Mouse (Mus musculus) liver, adult 2 months (tissue): ENCODE measurements around the gene Brf1. TPM values are rescaled to one million over a fixed set of nuclear protein-coding genes. Genes with fewer than 3 reads are reported as not detected.

Source experiments
- DNase-seq: peaks from one replicate; pipeline ENCODE4 v3.0.0-alpha.2; 2011; ENCODE audit warnings: low read depth, low spot score; ENCODE audit errors: extremely low read depth
- H3K27ac ChIP-seq: fragments of 200-500 bp; replicated peaks from 2 replicates; pipeline ENCODE4 v1.5.1; 2012; ENCODE audit warnings: low read depth, mild to moderate bottlenecking, control low read depth, inconsistent platforms, low read length; ENCODE audit not compliant: insufficient read depth
- H3K27me3 ChIP-seq: fragments of 200-500 bp; 2 replicates; pipeline ENCODE4 v1.6.1; 2012; ENCODE audit warnings: mild to moderate bottlenecking, moderate library complexity, low read length, inconsistent platforms; ENCODE audit not compliant: control insufficient read depth, insufficient read depth
- H3K36me3 ChIP-seq: fragments of 200-500 bp; 2 replicates; pipeline ENCODE4 v1.6.1; 2012; ENCODE audit warnings: low read length, inconsistent platforms; ENCODE audit not compliant: control insufficient read depth, insufficient read depth
- H3K4me1 ChIP-seq: fragments of 200-500 bp; 2 replicates; pipeline ENCODE4 v1.6.1; 2011; ENCODE audit warnings: low read length; ENCODE audit not compliant: control insufficient read depth, insufficient read depth
- H3K4me3 ChIP-seq: fragments of 200-500 bp; 2 replicates; pipeline ENCODE4 v1.5.1; 2011; ENCODE audit warnings: low read depth, mild to moderate bottlenecking, control low read depth, low read length, moderate library complexity; ENCODE audit not compliant: insufficient read depth
- H3K79me2 ChIP-seq: fragments of 200-500 bp; 2 replicates; pipeline ENCODE4 v1.6.1; 2012; ENCODE audit warnings: inconsistent platforms, mild to moderate bottlenecking, low read length, moderate library complexity; ENCODE audit not compliant: control insufficient read depth, insufficient read depth
- H3K9ac ChIP-seq: fragments of 200-500 bp; 2 replicates; pipeline ENCODE4 v1.6.1; 2012; ENCODE audit warnings: low read depth, mild to moderate bottlenecking, control low read depth, inconsistent platforms, low read length
- CTCF ChIP-seq: fragments of 200-500 bp; IDR thresholded peaks from 2 replicates; pipeline ENCODE4 v1.5.1; 2011; ENCODE audit warnings: low read depth, low read length, control low read depth
- POLR2A ChIP-seq: fragments of 200-500 bp; IDR thresholded peaks from 2 replicates; pipeline ENCODE4 v1.6.1; 2011; ENCODE audit warnings: low read length, control low read depth; ENCODE audit not compliant: insufficient read depth; ENCODE audit errors: extremely low read depth
- WGBS: fragments of 180-500 bp; shearing (Covaris S2); methylation state at CpG from one replicate; pipeline ENCODE4 v1.1.7; 2018; 5-methylcytosine and 5-hydroxymethylcytosine counted together
- polyA plus RNA-seq: library from polyadenylated mRNA; depleted of rRNA; stranded (reverse); fragments of >200 nt; gene quantifications from 2 replicates; pipeline ENCODE4 v1.2.3, GENCODE M21; 2012; rRNA removed
- total RNA-seq: library from RNA; depleted of rRNA; stranded (reverse); fragments of >200 nt; gene quantifications from 2 replicates; pipeline ENCODE4 v1.2.3, GENCODE M21; 2014; rRNA removed

Gene Brf1
- total and polyA plus RNA-seq, 2 experiments = 17.1 to 31.5 TPM

- no peaks in the 10 kb centered on the region for H3K27me3 ChIP-seq
- TF ChIP-seq CTCF (no peak), POLR2A (no peak)
- 73% methylated on average over 11 of the region's 11 CpGs for WGBS
- no peaks in the 10 kb centered on the region for H3K79me2 ChIP-seq
- H3K36me3 ChIP-seq = no peaks in the 10 kb centered on the region
- no peaks in the 10 kb centered on the region for H3K4me1 ChIP-seq
- no peak overlapping the region for H3K27ac ChIP-seq
- H3K9ac ChIP-seq = no peak overlapping the region
- DNase-seq = no peak
- H3K4me3 ChIP-seq = no peak overlapping the region
Observed at GRCm38 (mm10) chr12:112917486-112917885, 83.0 kb downstream of the Brf1 start.

DNA sequence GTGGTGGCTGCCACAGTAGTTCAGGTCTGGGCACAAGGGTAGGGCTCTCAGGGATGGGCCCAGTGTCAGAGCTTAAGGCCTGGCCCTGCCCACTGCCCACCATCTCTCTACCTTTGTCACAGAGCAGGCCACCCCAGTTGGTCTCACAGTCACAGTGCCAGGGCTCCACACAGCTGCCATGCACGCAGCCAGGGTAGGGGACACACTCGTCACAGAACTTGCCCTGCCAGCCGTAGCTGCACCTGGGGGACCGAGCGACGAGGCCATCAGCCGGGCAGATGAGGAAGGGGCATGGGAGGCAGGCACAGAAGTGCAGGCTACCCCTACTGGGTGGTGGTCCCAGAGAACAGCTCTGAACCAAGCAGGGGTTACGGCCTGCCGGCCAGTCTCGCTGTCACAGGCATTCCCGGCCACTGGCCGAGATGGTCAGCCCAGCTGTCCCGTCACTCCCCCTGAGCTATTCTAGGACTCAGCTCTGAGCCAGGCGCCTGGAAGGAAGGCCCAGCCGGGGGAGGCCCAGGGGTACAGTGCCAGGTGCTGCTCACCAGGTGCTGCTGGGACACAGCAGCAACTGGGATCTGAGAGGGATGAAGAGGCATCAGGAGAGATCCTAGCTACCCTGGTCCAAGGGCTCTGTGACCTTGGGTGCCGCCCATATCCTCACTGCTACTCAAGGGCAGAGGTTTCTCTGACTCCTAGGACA is 83.7 kb downstream of the Brf1 start:
- Histone ChIP-seq H3K4me1 (no peaks in the 10 kb centered on the region), H3K36me3 (no peaks in the 10 kb centered on the region), H3K4me3 (no peak overlapping the region), H3K9ac (no peak overlapping the region), H3K27me3 (no peaks in the 10 kb centered on the region), H3K79me2 (no peaks in the 10 kb centered on the region), H3K27ac (no peak overlapping the region)
- DNase-seq = no peak
- no peak for TF ChIP-seq POLR2A
- no peak for TF ChIP-seq CTCF
- WGBS = 87% methylated on average over 16 of the region's 16 CpGs

GRCm38 (mm10) chr12:112915587-112915986 is 84.9 kb downstream of the Brf1 start:
- TF ChIP-seq POLR2A (no peak), CTCF (no peak)
- DNase-seq = no peak
- Histone ChIP-seq H3K79me2 (no peaks in the 10 kb centered on the region), H3K9ac (no peak overlapping the region), H3K36me3 (no peaks in the 10 kb centered on the region), H3K27me3 (no peaks in the 10 kb centered on the region), H3K4me1 (no peaks in the 10 kb centered on the region), H3K4me3 (no peak overlapping the region), H3K27ac (no peak overlapping the region)
- WGBS = 85% methylated on average over 13 of the region's 13 CpGs

- H3K9ac ChIP-seq = no peak overlapping the region
- no peaks in the 10 kb centered on the region for H3K4me1 ChIP-seq
- H3K36me3 ChIP-seq = no peaks in the 10 kb centered on the region
- no peaks in the 10 kb centered on the region for H3K27me3 ChIP-seq
- TF ChIP-seq POLR2A (no peak), CTCF (no peak)
- no peak overlapping the region for H3K4me3 ChIP-seq
- H3K27ac ChIP-seq = no peak overlapping the region
- no peak for DNase-seq
- 74% methylated on average over 11 of the region's 11 CpGs for WGBS
- no peaks in the 10 kb centered on the region for H3K79me2 ChIP-seq
Observed at GRCm38 (mm10) chr12:112914527-112914926, 86.0 kb downstream of the Brf1 start.

- Histone ChIP-seq H3K27me3 (no peaks in the 10 kb centered on the region), H3K79me2 (no peaks in the 10 kb centered on the region), H3K9ac (no peak overlapping the region), H3K27ac (no peak overlapping the region), H3K36me3 (no peaks in the 10 kb centered on the region), H3K4me1 (no peaks in the 10 kb centered on the region), H3K4me3 (no peak overlapping the region)
- DNase-seq = no peak
- TF ChIP-seq POLR2A = no peak
- TF ChIP-seq CTCF = no peak
- WGBS = 88% methylated on average over 28 of the region's 28 CpGs
Observed at GRCm38 (mm10) chr12:112912951-112913745, 87.4 kb downstream of the Brf1 start.

DNA sequence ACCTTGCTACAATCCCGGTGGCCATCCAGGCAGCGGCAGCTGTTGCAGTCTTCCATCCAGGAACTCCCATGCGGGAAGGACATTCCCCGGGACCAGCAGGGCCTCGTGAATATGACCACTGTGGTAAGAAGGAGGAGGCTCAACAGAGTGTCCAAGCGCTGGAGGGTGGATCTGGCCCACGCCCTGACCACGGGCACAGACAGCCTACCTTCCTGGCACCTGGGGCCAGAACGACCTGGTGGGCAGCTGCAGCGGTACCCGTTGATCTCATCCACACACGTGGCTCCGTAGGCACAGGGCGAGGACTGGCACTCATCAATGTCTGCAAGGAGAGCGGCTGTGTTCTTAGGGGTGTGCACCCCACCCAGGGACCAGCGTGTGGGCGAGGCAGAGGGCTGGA is 88.8 kb downstream of the Brf1 start:
- no peak for TF ChIP-seq CTCF
- no peak for TF ChIP-seq POLR2A
- WGBS = 91% methylated on average over 17 of the region's 17 CpGs

More for the DNA sequence above, 88.8 kb downstream of the Brf1 start:
- H3K4me1 ChIP-seq = no peaks in the 10 kb centered on the region
- DNase-seq = no peak
- H3K27me3 ChIP-seq = no peaks in the 10 kb centered on the region
- H3K9ac ChIP-seq = no peak overlapping the region
- H3K4me3 ChIP-seq = no peak overlapping the region
- no peaks in the 10 kb centered on the region for H3K79me2 ChIP-seq
- H3K27ac ChIP-seq = no peak overlapping the region
- no peaks in the 10 kb centered on the region for H3K36me3 ChIP-seq

Other genes starting within 250 kb of the Brf1 start
- 8.5 and 9.5 TPM in 2 replicates for gene Pld4, start 240.0 kb downstream of the Brf1 start, total RNA-seq
- gene Pld4, start 240.0 kb downstream of the Brf1 start, polyA plus RNA-seq = 10.0 and 20.5 TPM in 2 replicates
- gene Ahnak2, start 198.0 kb downstream of the Brf1 start, total RNA-seq = 0.18 and 0.54 TPM in 2 replicates
- gene Ahnak2, start 198.0 kb downstream of the Brf1 start, polyA plus RNA-seq = 0.13 and 0.16 TPM in 2 replicates
- gene Clba1, start 191.8 kb downstream of the Brf1 start, total RNA-seq = 0.09 and 0.27 TPM in 2 replicates
- gene Clba1, start 191.8 kb downstream of the Brf1 start, polyA plus RNA-seq = 0.42 and 0.60 TPM in 2 replicates
- gene Cdca4, start 171.3 kb downstream of the Brf1 start, total RNA-seq = 3.5 and 4.0 TPM in 2 replicates
- gene Cdca4, start 171.3 kb downstream of the Brf1 start, polyA plus RNA-seq = 3.7 and 5.0 TPM in 2 replicates
- 0.09 and 0.47 TPM in 2 replicates for gene Gpr132, start 132.5 kb downstream of the Brf1 start, total RNA-seq
- gene Gpr132, start 132.5 kb downstream of the Brf1 start, polyA plus RNA-seq = 0.44 and 0.60 TPM in 2 replicates
- gene Jag2, start 70.9 kb downstream of the Brf1 start, total RNA-seq = under 0.01 and 0.27 TPM in 2 replicates
- 0.13 and 0.29 TPM in 2 replicates for gene Jag2, start 70.9 kb downstream of the Brf1 start, polyA plus RNA-seq
- 17.7 and 21.2 TPM in 2 replicates for gene Nudt14, start 58.6 kb downstream of the Brf1 start, total RNA-seq
- 29.3 and 36.3 TPM in 2 replicates for gene Nudt14, start 58.6 kb downstream of the Brf1 start, polyA plus RNA-seq
- 5.2 and 7.9 TPM in 2 replicates for gene Btbd6, start 24.2 kb downstream of the Brf1 start, total RNA-seq
- gene Btbd6, start 24.2 kb downstream of the Brf1 start, polyA plus RNA-seq = 17.8 and 18.9 TPM in 2 replicates
- 5.2 and 7.5 TPM in 2 replicates for gene Pacs2, start 13.8 kb upstream of the Brf1 start, total RNA-seq
- gene Pacs2, start 13.8 kb upstream of the Brf1 start, polyA plus RNA-seq = 11.8 and 15.3 TPM in 2 replicates
- gene Tex22, start 73.8 kb upstream of the Brf1 start, total RNA-seq = 0.20 TPM in 1 of 2 replicates, not detected in the other
- 0.10 and 0.12 TPM in 2 replicates for gene Tex22, start 73.8 kb upstream of the Brf1 start, polyA plus RNA-seq
- gene Mta1, start 97.6 kb upstream of the Brf1 start, total RNA-seq = 6.0 and 8.9 TPM in 2 replicates
- 24.3 and 31.7 TPM in 2 replicates for gene Mta1, start 97.6 kb upstream of the Brf1 start, polyA plus RNA-seq
- 24.3 and 37.3 TPM in 2 replicates for gene Crip2, start 139.5 kb upstream of the Brf1 start, total RNA-seq
- gene Crip2, start 139.5 kb upstream of the Brf1 start, polyA plus RNA-seq = 217 and 245 TPM in 2 replicates
- 18.3 and 22.2 TPM in 2 replicates for gene Crip1, start 145.6 kb upstream of the Brf1 start, total RNA-seq
- 17.5 and 25.0 TPM in 2 replicates for gene Crip1, start 145.6 kb upstream of the Brf1 start, polyA plus RNA-seq
- 0.09 and 0.34 TPM in 2 replicates for gene Tedc1, start 155.7 kb upstream of the Brf1 start, total RNA-seq
- 0.15 and 0.45 TPM in 2 replicates for gene Tedc1, start 155.7 kb upstream of the Brf1 start, polyA plus RNA-seq
- gene Tmem121, start 185.2 kb upstream of the Brf1 start, total RNA-seq = not detected in 2 replicates
- not detected in 2 replicates for gene Tmem121, start 185.2 kb upstream of the Brf1 start, polyA plus RNA-seq